Mouse (Mus musculus) stomach, postnatal 0 days (tissue): ENCODE data around the gene Ropn1.

ENCODE experiments used
- CTCF ChIP-seq: IDR thresholded peaks from 2 replicates; pipeline ENCODE4 v1.5.1; 2016; ENCODE audit warnings: antibody characterized with exemption, low read depth, mild to moderate bottlenecking, moderate library complexity
- EP300 ChIP-seq: optimal IDR thresholded peaks from 2 replicates; pipeline ENCODE3; 2016; ENCODE audit warnings: antibody characterized with exemption

GRCm38 (mm10) chr16:34614021-34614420 lies 35.7 kb upstream of the Ropn1 start:
- TF ChIP-seq CTCF (no peak), EP300 (no peak)
